In the genomic region with DNA sequence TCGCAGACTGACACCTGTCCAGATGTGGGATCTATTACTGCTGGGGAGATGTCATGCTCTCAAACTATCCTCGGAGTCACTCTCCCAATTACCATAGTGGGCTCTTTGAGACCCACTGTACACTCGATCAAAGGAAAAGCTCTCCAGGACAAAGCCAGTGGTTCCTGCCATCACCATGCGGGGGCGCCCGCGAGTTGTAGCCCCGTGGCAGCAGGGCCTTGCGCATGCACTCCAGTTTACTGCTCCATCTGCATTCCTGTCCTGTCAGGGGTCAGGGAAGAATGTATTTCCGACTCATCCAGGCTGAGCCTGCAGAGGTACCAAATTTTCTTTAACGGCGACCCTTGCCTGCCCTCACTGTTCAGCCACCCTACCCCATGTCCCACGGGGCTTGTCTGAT, we compare ENCODE assay signal across 11 mouse cellular contexts. TPM values are rescaled to one million over a fixed set of nuclear protein-coding genes. Genes with fewer than 3 reads are reported as not detected.
DNase-seq lines count a peak whose midpoint lies in the region; ATAC-seq and TF ChIP-seq lines count a peak whose summit lies in the region.
"Had no signal": no experiment of that assay in that cellular context is flagged by ENCODE, and none has a peak within 500 bp of the region (broad histone marks: within the 10 kb centered on the region; RNA-seq: fewer than 3 reads in every experiment).

No protein-coding gene starts in this region.

- H3K27ac ChIP-seq in intestine, postnatal 0 days (ENCODE audit: low read depth, low read length): no peak overlapping the region
- H3K27ac ChIP-seq in intestine, embryonic 16.5 days (ENCODE audit: low read length): no peak overlapping the region
- no peak overlapping the region for H3K27ac ChIP-seq in testis, adult 2 months (ENCODE audit: control insufficient read depth, insufficient read depth, low read depth, low read length)
- H3K27ac ChIP-seq in forebrain, embryonic 15.5 days (replicated peaks): no peak overlapping the region
- H3K27ac ChIP-seq: heart, embryonic 13.5 days had no signal

- no peaks in the 10 kb centered on the region for H3K4me1 ChIP-seq in intestine, postnatal 0 days (replicated peaks; ENCODE audit: control insufficient read depth, insufficient read depth, low read length)
- H3K4me1 ChIP-seq in intestine, embryonic 16.5 days (ENCODE audit: control insufficient read depth, insufficient read depth, low read length): peaks cover 5% of the 10 kb centered on the region; the same call in 1 of the 2 replicates
- H3K4me1 ChIP-seq in testis, adult 2 months (ENCODE audit: control insufficient read depth, insufficient read depth, low read length): peaks cover 13% of the 10 kb centered on the region
- H3K4me1 ChIP-seq in forebrain, embryonic 15.5 days: no peaks in the 10 kb centered on the region

- H3K27me3 ChIP-seq in intestine, postnatal 0 days (replicated peaks; ENCODE audit: control insufficient read depth, insufficient read depth, low read length): no peaks in the 10 kb centered on the region
- no peaks in the 10 kb centered on the region for H3K27me3 ChIP-seq in intestine, embryonic 16.5 days (replicated peaks; ENCODE audit: control insufficient read depth, insufficient read depth, low read length)
- H3K27me3 ChIP-seq in testis, adult 2 months (ENCODE audit: control insufficient read depth, insufficient read depth, low read length): no peaks in the 10 kb centered on the region
- H3K27me3 ChIP-seq in forebrain, embryonic 15.5 days: no peaks in the 10 kb centered on the region
- H3K27me3 ChIP-seq: heart, embryonic 13.5 days had no signal

- peak; percentile 56; the same call in 1 of the 2 replicates for TF ChIP-seq CTCF in intestine, postnatal 0 days (IDR thresholded peaks at IDR 0.05; ENCODE audit: low read depth)
- TF ChIP-seq CTCF in testis, adult 2 months (IDR thresholded peaks at IDR 0.05; ENCODE audit: control insufficient read depth, insufficient read depth, insufficient replicate concordance, low read depth, low read length): peak; percentile 62; the same call in 1 of the 2 replicates

- WGBS in intestine, postnatal 0 days: 65% methylated on average over 13 of the region's 13 CpGs
- 70% methylated on average over 13 of the region's 13 CpGs for WGBS in intestine, embryonic 16.5 days
- WGBS in forebrain, embryonic 15.5 days: 74% methylated on average over 13 of the region's 13 CpGs

- H3K9me3 ChIP-seq in intestine, postnatal 0 days (ENCODE audit: control insufficient read depth): no peaks in the 10 kb centered on the region
- no peaks in the 10 kb centered on the region for H3K9me3 ChIP-seq in intestine, embryonic 16.5 days (ENCODE audit: control insufficient read depth, low read length)
- no peaks in the 10 kb centered on the region for H3K9me3 ChIP-seq in forebrain, embryonic 15.5 days
- H3K9me3 ChIP-seq: heart, embryonic 13.5 days had no signal

- no peak for TF ChIP-seq POLR2A in testis, adult 2 months (IDR thresholded peaks at IDR 0.05; ENCODE audit: control insufficient read depth, low read depth, low read length)

- ATAC-seq in intestine, postnatal 0 days: no peak
- ATAC-seq in intestine, embryonic 16.5 days: no peak
- ATAC-seq in forebrain, embryonic 15.5 days (replicated peaks): no peak

- no peak overlapping the region for H3K9ac ChIP-seq in intestine, postnatal 0 days (ENCODE audit: low read depth, low read length)
- no peak overlapping the region for H3K9ac ChIP-seq in intestine, embryonic 16.5 days (ENCODE audit: low read depth, low read length)
- no peak overlapping the region for H3K9ac ChIP-seq in forebrain, embryonic 15.5 days (replicated peaks)
- H3K9ac ChIP-seq: heart, embryonic 13.5 days had no signal

- DNase-seq in testis, postnatal 14 days (ENCODE audit: low spot score): no peak
- peak; percentile 57 for DNase-seq in NIH3T3 (ENCODE audit: low read depth)
- peak; percentile 34 for DNase-seq in thymus, postnatal 25 days
- DNase-seq in retina, embryonic 14.5 days (ENCODE audit: low spot score): no peak

- H3K4me3 ChIP-seq in intestine, postnatal 0 days (ENCODE audit: low read depth, low read length): no peak overlapping the region
- no peak overlapping the region for H3K4me3 ChIP-seq in intestine, embryonic 16.5 days (ENCODE audit: low read length)
- no peak overlapping the region for H3K4me3 ChIP-seq in testis, adult 2 months (ENCODE audit: control insufficient read depth, low read depth, low read length)
- no peak overlapping the region for H3K4me3 ChIP-seq in forebrain, embryonic 15.5 days
- H3K4me3 ChIP-seq: heart, embryonic 13.5 days had no signal

- H3K36me3 ChIP-seq in intestine, postnatal 0 days (ENCODE audit: control insufficient read depth, insufficient read depth): no peaks in the 10 kb centered on the region
- no peaks in the 10 kb centered on the region for H3K36me3 ChIP-seq in intestine, embryonic 16.5 days (ENCODE audit: control insufficient read depth, insufficient read depth, low read length)
- no peaks in the 10 kb centered on the region for H3K36me3 ChIP-seq in testis, adult 2 months (ENCODE audit: control insufficient read depth, insufficient read depth, low read length)
- no peaks in the 10 kb centered on the region for H3K36me3 ChIP-seq in forebrain, embryonic 15.5 days
- H3K36me3 ChIP-seq: heart, embryonic 13.5 days had no signal

- H3K4me2 ChIP-seq in intestine, postnatal 0 days (replicated peaks; ENCODE audit: low read depth): no peak overlapping the region
- no peak overlapping the region for H3K4me2 ChIP-seq in intestine, embryonic 16.5 days (ENCODE audit: low read depth, low read length)
- H3K4me2 ChIP-seq in forebrain, embryonic 15.5 days (replicated peaks): no peak overlapping the region
- H3K4me2 ChIP-seq: heart, embryonic 13.5 days had no signal

RNA-seq across cellular contexts. Expression of a gene that starts 6.6 kb away (rescaled TPM):
- polyA plus RNA-seq in intestine, postnatal 0 days (2015; fragmentation: Nextera tagmentation; extraction: Ambion mirVana): 18.3 and 21.3 TPM in 2 replicates
- polyA plus RNA-seq in intestine, embryonic 16.5 days (2015; fragmentation: Nextera tagmentation; extraction: Ambion mirVana): 44.4 and 47.8 TPM in 2 replicates
- 0.84 and 0.88 TPM in 2 replicates for polyA plus RNA-seq in testis, adult 2 months (2012; rRNA removed)
- polyA plus RNA-seq in forebrain, embryonic 15.5 days (2015; fragmentation: Nextera tagmentation; extraction: Ambion mirVana): not detected in 2 replicates
- polyA plus RNA-seq: forebrain, embryonic 11.5 days had no signal

RNA-seq across cellular contexts. Expression of a gene that starts 9.4 kb away (rescaled TPM):
- 0.39 TPM in 1 of 2 replicates, not detected in the other for polyA plus RNA-seq in intestine, postnatal 0 days (2015; fragmentation: Nextera tagmentation; extraction: Ambion mirVana)
- 0.82 and 2.3 TPM in 2 replicates for polyA plus RNA-seq in intestine, embryonic 16.5 days (2015; fragmentation: Nextera tagmentation; extraction: Ambion mirVana)
- polyA plus RNA-seq in testis, adult 2 months (2012; rRNA removed): 88.3 and 108 TPM in 2 replicates
- polyA plus RNA-seq in forebrain, embryonic 15.5 days (2015; fragmentation: Nextera tagmentation; extraction: Ambion mirVana): not detected in 2 replicates
- polyA plus RNA-seq: liver, embryonic 16.5 days had no signal

RNA-seq across cellular contexts. Expression of a gene that starts 38.9 kb away (rescaled TPM):
- polyA plus RNA-seq in intestine, postnatal 0 days (2015; fragmentation: Nextera tagmentation; extraction: Ambion mirVana): 8.1 and 8.7 TPM in 2 replicates
- 16.6 and 18.5 TPM in 2 replicates for polyA plus RNA-seq in intestine, embryonic 16.5 days (2015; fragmentation: Nextera tagmentation; extraction: Ambion mirVana)
- polyA plus RNA-seq in testis, adult 2 months (2012; rRNA removed): 1.5 and 1.7 TPM in 2 replicates
- polyA plus RNA-seq in forebrain, embryonic 15.5 days (2015; fragmentation: Nextera tagmentation; extraction: Ambion mirVana): 6.0 and 6.3 TPM in 2 replicates

RNA-seq across cellular contexts. Expression of a gene that starts 50.3 kb away (rescaled TPM):
- 10.5 TPM in 2 replicates for polyA plus RNA-seq in intestine, postnatal 0 days (2015; fragmentation: Nextera tagmentation; extraction: Ambion mirVana)
- polyA plus RNA-seq in intestine, embryonic 16.5 days (2015; fragmentation: Nextera tagmentation; extraction: Ambion mirVana): 20.6 and 21.6 TPM in 2 replicates
- 29.1 and 34.8 TPM in 2 replicates for polyA plus RNA-seq in testis, adult 2 months (2012; rRNA removed)
- polyA plus RNA-seq in forebrain, embryonic 15.5 days (2015; fragmentation: Nextera tagmentation; extraction: Ambion mirVana): 26.6 and 27.6 TPM in 2 replicates

Comparison
In these comparisons a context has a peak if more than half of its experiments do, and no peak if none do; other contexts are left out.
1. DNase-seq: peak in NIH3T3 (single experiment) and thymus, postnatal 25 days (single experiment); none in testis, postnatal 14 days (single experiment) and retina, embryonic 14.5 days (single experiment).
2. RNA of a gene that starts 6.6 kb away (polyA plus RNA-seq): 44.4 to 47.8 TPM in intestine, embryonic 16.5 days and 18.3 to 21.3 TPM in intestine, postnatal 0 days; 0.84 to 0.88 TPM in testis, adult 2 months and not detected in forebrain, embryonic 15.5 days; every median in the first group is over 10 times any median in the second.
3. RNA of a gene that starts 9.4 kb away (polyA plus RNA-seq): 88.3 to 108 TPM in testis, adult 2 months; 0.82 to 2.3 TPM in intestine, embryonic 16.5 days, 0.39 TPM in intestine, postnatal 0 days and not detected in forebrain, embryonic 15.5 days; every median in the first group is over 10 times any median in the second.